Mouse (Mus musculus): ENCODE data around the gene Gdpd3.
"Not testable (repeated sequence)": the region's sequence is repeated elsewhere in the genome, so short reads cannot be mapped to it uniquely, and the experiment has no call there.

Gdpd3 gene

GRCm38 (mm10) chr7:126760391-126760802 is 5.7 kb upstream of the Gdpd3 start:
- DNase-seq (ENCODE audit: low spot score in 2 of 2) = no peak

GRCm38 (mm10) chr7:126760956-126761355 is 5.2 kb upstream of the Gdpd3 start:
- DNase-seq (ENCODE audit: low spot score in 2 of 2) = no peak

GRCm38 (mm10) chr7:126761529-126762067 is 4.5 kb upstream of the Gdpd3 start:
- no peak for DNase-seq (ENCODE audit: low spot score in 2 of 2)

- peak; percentile 64 to 86 for DNase-seq (ENCODE audit: low spot score in 2 of 2)
Measured at GRCm38 (mm10) chr7:126762471-126763008, 3.6 kb upstream of the Gdpd3 start.

GRCm38 (mm10) chr7:126765540-126765939 is 594 bp upstream of the Gdpd3 start:
- no peak for DNase-seq (ENCODE audit: low spot score in 2 of 2)

GRCm38 (mm10) chr7:126767001-126767400 is 867 bp downstream of the Gdpd3 start:
- DNase-seq (ENCODE audit: low spot score in 2 of 2) = no peak

- no peak for DNase-seq (ENCODE audit: low spot score in 2 of 2)
Measured at GRCm38 (mm10) chr7:126770784-126771183, 4.7 kb downstream of the Gdpd3 start.

GRCm38 (mm10) chr7:126773351-126773750 is 7.2 kb downstream of the Gdpd3 start:
- no peak for DNase-seq (ENCODE audit: low spot score in 2 of 2)

- DNase-seq (ENCODE audit: low spot score in 2 of 2) = no peak
Measured at GRCm38 (mm10) chr7:126774463-126774862, 8.3 kb downstream of the Gdpd3 start.

GRCm38 (mm10) chr7:126775185-126775977 is 9.2 kb downstream of the Gdpd3 start:
- no peak for DNase-seq (ENCODE audit: low spot score in 2 of 2)

GRCm38 (mm10) chr7:126775978-126776234 is 9.8 kb downstream of the Gdpd3 start:
- no peak for DNase-seq (ENCODE audit: low spot score in 2 of 2)

GRCm38 (mm10) chr7:126776598-126777057 is 10.5 kb downstream of the Gdpd3 start, which contains the start of gene Ypel3:
Ypel3 (plus strand) TSS chr7:126776955.
- DNase-seq (ENCODE audit: low spot score in 2 of 2) = peak; percentile 90 to 95

GRCm38 (mm10) chr7:126777476-126777875 is 11.3 kb downstream of the Gdpd3 start:
- DNase-seq (ENCODE audit: low spot score in 2 of 2) = no peak

- DNase-seq (ENCODE audit: low spot score in 2 of 2) = no peak
Measured at GRCm38 (mm10) chr7:126778147-126778546, 12.0 kb downstream of the Gdpd3 start.

GRCm38 (mm10) chr7:126779101-126779500 is 13.0 kb downstream of the Gdpd3 start:
- not testable (repeated sequence) for DNase-seq (ENCODE audit: low spot score in 2 of 2)

- DNase-seq (ENCODE audit: low spot score in 2 of 2) = peak; percentile 83 to 85
Measured at GRCm38 (mm10) chr7:126779983-126780970, 14.1 kb downstream of the Gdpd3 start.

GRCm38 (mm10) chr7:126780971-126781635 is 15.0 kb downstream of the Gdpd3 start, which contains the start of gene Tbx6:
Tbx6 (plus strand) TSS chr7:126781483.
- no peak for DNase-seq (ENCODE audit: low spot score in 2 of 2)

- DNase-seq (ENCODE audit: low spot score in 2 of 2) = no peak
Measured at GRCm38 (mm10) chr7:126781661-126782370, 15.7 kb downstream of the Gdpd3 start.

GRCm38 (mm10) chr7:126782693-126783092 is 16.6 kb downstream of the Gdpd3 start:
- no peak for DNase-seq (ENCODE audit: low spot score in 2 of 2)

- DNase-seq (ENCODE audit: low spot score in 2 of 2) = no peak
Measured at GRCm38 (mm10) chr7:126784469-126784868, 18.3 kb downstream of the Gdpd3 start.

- DNase-seq (ENCODE audit: low spot score in 2 of 2) = no peak
Measured at GRCm38 (mm10) chr7:126785056-126785455, 18.9 kb downstream of the Gdpd3 start.
